Mouse (Mus musculus): ENCODE data around the gene Cib4. TPM values are rescaled to one million over a fixed set of nuclear protein-coding genes. Genes with fewer than 3 reads are reported as not detected.

The Cib4 gene
- total RNA-seq (2021) (1 to 10 TPM in 1 of 2 experiments, under 1 TPM in 1; 0.92 to 2.4 TPM), polyA plus RNA-seq (2012; rRNA removed) (1.7 and 3.4 TPM in 2 replicates)
- long read RNA-seq, partial matches to known transcripts = 0 of 3 reads
- long read RNA-seq, other reads (novel, unspliced or antisense) = 3 of 3 reads

GRCm38 (mm10) chr5:30545698-30546097, at the start of gene Cib4:
Gene Cib4, minus strand, starts transcription at chr5:30545836.
- DNase-seq = peak; percentile 85

GRCm38 (mm10) chr5:30594953-30595560, 49.4 kb upstream of the Cib4 start:
- peak; percentile 62 for DNase-seq

- peak; percentile 83 for DNase-seq
Measured at GRCm38 (mm10) chr5:30593811-30594504, 48.3 kb upstream of the Cib4 start.

GRCm38 (mm10) chr5:30593360-30593759, 47.7 kb upstream of the Cib4 start:
- no peak for DNase-seq

- DNase-seq = peak; percentile 85
Measured at GRCm38 (mm10) chr5:30592279-30592980, 46.8 kb upstream of the Cib4 start.

GRCm38 (mm10) chr5:30591786-30592185, 46.1 kb upstream of the Cib4 start:
- DNase-seq = peak; percentile 26

- peak; percentile 89 for DNase-seq
Measured at GRCm38 (mm10) chr5:30591205-30591731, 45.6 kb upstream of the Cib4 start.

GRCm38 (mm10) chr5:30590231-30590630, 44.6 kb upstream of the Cib4 start:
- DNase-seq = peak; percentile 34

- DNase-seq = peak; percentile 84
Measured at GRCm38 (mm10) chr5:30589546-30589945, 43.9 kb upstream of the Cib4 start.

- DNase-seq = no peak
Measured at GRCm38 (mm10) chr5:30589069-30589468, 43.4 kb upstream of the Cib4 start.

- peak; percentile 75 for DNase-seq
Measured at GRCm38 (mm10) chr5:30588301-30588968, 42.8 kb upstream of the Cib4 start.

- DNase-seq = peak; percentile 95
Measured at GRCm38 (mm10) chr5:30587681-30588300, 42.2 kb upstream of the Cib4 start, which contains the start of gene Kcnk3. Gene Kcnk3, plus strand, starts transcription at chr5:30588170.

- peak; percentile 76 for DNase-seq
Measured at GRCm38 (mm10) chr5:30587101-30587500, 41.5 kb upstream of the Cib4 start.

- DNase-seq = peak; percentile 37
Measured at GRCm38 (mm10) chr5:30586616-30587015, 41.0 kb upstream of the Cib4 start.

- DNase-seq = peak; percentile 53
Measured at GRCm38 (mm10) chr5:30582017-30582416, 36.4 kb upstream of the Cib4 start.

- DNase-seq = peak; percentile 35
Measured at GRCm38 (mm10) chr5:30580725-30581124, 35.1 kb upstream of the Cib4 start.

GRCm38 (mm10) chr5:30578445-30579080, 32.9 kb upstream of the Cib4 start:
- peak; percentile 91 for DNase-seq

- peak; percentile 87 for DNase-seq
Measured at GRCm38 (mm10) chr5:30577654-30578310, 32.1 kb upstream of the Cib4 start.

- peak; percentile 56 for DNase-seq
Measured at GRCm38 (mm10) chr5:30577251-30577650, 31.6 kb upstream of the Cib4 start.

- DNase-seq = no peak
Measured at GRCm38 (mm10) chr5:30576233-30576632, 30.6 kb upstream of the Cib4 start.
